Mouse (Mus musculus): ENCODE results near the gene Rab30.

Rab30 gene

GRCm38 (mm10) chr7:92870161-92870560, 128.8 kb downstream of the Rab30 start:
- DNase-seq = no peak

GRCm38 (mm10) chr7:92871596-92871995, 130.2 kb downstream of the Rab30 start:
- DNase-seq = no peak

- DNase-seq = peak; percentile 96 to 97
Observed at GRCm38 (mm10) chr7:92874116-92874675, 132.8 kb downstream of the Rab30 start, which contains the start of the genes Ddias and Prcp. Gene Ddias (minus strand): TSS chr7:92874247. Gene Prcp (plus strand): TSS chr7:92874470.

GRCm38 (mm10) chr7:92874761-92875408, 133.5 kb downstream of the Rab30 start:
- DNase-seq = peak; percentile 93 to 95

GRCm38 (mm10) chr7:92876066-92876465, 134.7 kb downstream of the Rab30 start:
- peak in 1 of 2 experiments; percentile 5 for DNase-seq

GRCm38 (mm10) chr7:92876538-92876937, 135.1 kb downstream of the Rab30 start:
- peak; percentile 26 to 42 for DNase-seq

- peak; percentile 60 to 69 for DNase-seq
Observed at GRCm38 (mm10) chr7:92878575-92879285, 137.3 kb downstream of the Rab30 start.

- no peak for DNase-seq
Observed at GRCm38 (mm10) chr7:92883850-92884716, 142.7 kb downstream of the Rab30 start.

GRCm38 (mm10) chr7:92884998-92885660, 143.7 kb downstream of the Rab30 start:
- DNase-seq = no peak

- no peak for DNase-seq
Observed at GRCm38 (mm10) chr7:92886801-92887200, 145.4 kb downstream of the Rab30 start.

GRCm38 (mm10) chr7:92887230-92887629, 145.8 kb downstream of the Rab30 start:
- DNase-seq = no peak

GRCm38 (mm10) chr7:92890211-92890610, 148.8 kb downstream of the Rab30 start:
- no peak for DNase-seq

GRCm38 (mm10) chr7:92890618-92891230, 149.3 kb downstream of the Rab30 start:
- DNase-seq = no peak

- peak in 1 of 2 experiments; percentile 11 for DNase-seq
Observed at GRCm38 (mm10) chr7:92893478-92893877, 152.1 kb downstream of the Rab30 start.
